Comparison of ENCODE assay signal across 13 mouse cellular contexts in the genomic region with DNA sequence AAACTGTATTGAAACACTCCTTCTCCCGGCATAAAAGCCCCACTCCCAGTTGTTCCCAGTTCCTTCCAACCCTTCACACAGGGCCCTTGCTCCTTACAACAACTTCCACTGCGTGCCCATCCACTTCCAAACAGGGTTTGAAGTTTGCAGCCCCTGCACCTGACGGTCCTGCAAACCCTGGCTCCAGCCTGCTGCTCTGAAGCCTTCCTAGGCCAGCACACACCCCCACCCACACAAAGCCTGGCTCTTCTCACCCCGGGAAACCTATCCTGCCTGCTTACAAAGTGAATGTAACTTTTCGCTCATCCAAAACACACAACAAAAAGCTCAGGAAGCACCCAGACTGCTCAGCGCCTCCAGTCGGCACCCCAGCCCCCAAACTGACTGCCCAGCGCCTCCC. TPM values are rescaled to one million over a fixed set of nuclear protein-coding genes. Genes with fewer than 3 reads are reported as not detected.
DNase-seq lines count a peak whose midpoint lies in the region; ATAC-seq and TF ChIP-seq lines count a peak whose summit lies in the region.
"Had no signal": no experiment of that assay in that cellular context is flagged by ENCODE, and none has a peak within 500 bp of the region (broad histone marks: within the 10 kb centered on the region; RNA-seq: fewer than 3 reads in every experiment).

No protein-coding gene starts in this region.

- H3K4me3 ChIP-seq in hindbrain, embryonic 10.5 days, result peak overlapping the region; percentile 21; the same call in 1 of the 2 replicates
- no peak overlapping the region for H3K4me3 ChIP-seq in hindbrain, embryonic 14.5 days (replicated peaks; ENCODE audit: low read length)
- no peak overlapping the region for H3K4me3 ChIP-seq in midbrain, embryonic 11.5 days (ENCODE audit: low read depth, low read length)
- no peak overlapping the region for H3K4me3 ChIP-seq in midbrain, embryonic 14.5 days (replicated peaks; ENCODE audit: low read depth, low read length)
- H3K4me3 ChIP-seq in embryonic facial prominence, embryonic 15.5 days (replicated peaks), result no peak overlapping the region
- H3K4me3 ChIP-seq in olfactory bulb, adult 2 months (ENCODE audit: insufficient read depth, low read depth, low read length), result peak overlapping the region; percentile 8
- H3K4me3 ChIP-seq: erythroblast, embryonic 14.5 days; heart, embryonic 13.5 days had no signal

- peak; percentile 18 for DNase-seq in hindbrain, embryonic 10.5 days (ENCODE audit: low spot score)
- no peak for DNase-seq in hindbrain, embryonic 14.5 days (ENCODE audit: low spot score)
- DNase-seq in midbrain, embryonic 11.5 days (ENCODE audit: low spot score, missing footprints), result peak; percentile 90
- no peak for DNase-seq in midbrain, embryonic 14.5 days
- DNase-seq: adrenal gland, postnatal 36 days; cerebellum, adult 8-10 months; kidney, postnatal 10 days had no signal

- no peak for TF ChIP-seq POLR2A in olfactory bulb, adult 2 months (IDR thresholded peaks at IDR 0.05; ENCODE audit: insufficient read depth, low read depth, low read length)

- TF ChIP-seq CTCF in olfactory bulb, adult 2 months (IDR thresholded peaks at IDR 0.05; ENCODE audit: insufficient read depth, low read depth, low read length), result no peak

- ATAC-seq in hindbrain, embryonic 14.5 days (ENCODE audit: low FRiP score), result no peak
- ATAC-seq in midbrain, embryonic 11.5 days (ENCODE audit: low FRiP score), result no peak
- no peak for ATAC-seq in midbrain, embryonic 14.5 days (ENCODE audit: low FRiP score, low TSS enrichment)
- no peak for ATAC-seq in embryonic facial prominence, embryonic 15.5 days (ENCODE audit: insufficient number of reproducible peaks, low FRiP score, low TSS enrichment, low read depth)
- ATAC-seq in erythroid progenitor cell, adult 5-6 weeks (replicated peaks; ENCODE audit: low FRiP score, poor library complexity, severe bottlenecking), result no peak

- H3K4me1 ChIP-seq in hindbrain, embryonic 10.5 days (replicated peaks), result peaks cover 36% of the 10 kb centered on the region
- H3K4me1 ChIP-seq in hindbrain, embryonic 14.5 days (replicated peaks; ENCODE audit: control insufficient read depth, insufficient read depth, low read length), result peaks cover 14% of the 10 kb centered on the region
- peaks cover 12% of the 10 kb centered on the region for H3K4me1 ChIP-seq in midbrain, embryonic 11.5 days (ENCODE audit: control insufficient read depth, insufficient read depth, low read length)
- H3K4me1 ChIP-seq in midbrain, embryonic 14.5 days (ENCODE audit: control insufficient read depth, insufficient read depth, low read length), result peaks cover 19% of the 10 kb centered on the region
- peaks cover 21% of the 10 kb centered on the region for H3K4me1 ChIP-seq in embryonic facial prominence, embryonic 15.5 days
- H3K4me1 ChIP-seq in olfactory bulb, adult 2 months (ENCODE audit: control insufficient read depth, insufficient read depth, low read length), result peaks cover 11% of the 10 kb centered on the region

- H3K36me3 ChIP-seq in hindbrain, embryonic 10.5 days, result no peaks in the 10 kb centered on the region
- no peaks in the 10 kb centered on the region for H3K36me3 ChIP-seq in hindbrain, embryonic 14.5 days (replicated peaks; ENCODE audit: control insufficient read depth, insufficient read depth)
- no peaks in the 10 kb centered on the region for H3K36me3 ChIP-seq in midbrain, embryonic 11.5 days (ENCODE audit: control insufficient read depth, insufficient read depth, low read length)
- H3K36me3 ChIP-seq in midbrain, embryonic 14.5 days (ENCODE audit: control insufficient read depth, insufficient read depth, low read length), result no peaks in the 10 kb centered on the region
- no peaks in the 10 kb centered on the region for H3K36me3 ChIP-seq in embryonic facial prominence, embryonic 15.5 days
- H3K36me3 ChIP-seq: heart, embryonic 13.5 days had no signal

- H3K27me3 ChIP-seq in hindbrain, embryonic 10.5 days (ENCODE audit: insufficient read depth, poor library complexity, severe bottlenecking), result peaks cover 72% of the 10 kb centered on the region
- peaks cover 62% of the 10 kb centered on the region for H3K27me3 ChIP-seq in hindbrain, embryonic 14.5 days (ENCODE audit: control insufficient read depth, insufficient read depth, low read length)
- peaks cover 55% of the 10 kb centered on the region for H3K27me3 ChIP-seq in midbrain, embryonic 11.5 days (ENCODE audit: control insufficient read depth, insufficient read depth, low read length)
- H3K27me3 ChIP-seq in midbrain, embryonic 14.5 days (ENCODE audit: control insufficient read depth, insufficient read depth, low read length), result peaks cover 63% of the 10 kb centered on the region
- peaks cover 35% of the 10 kb centered on the region for H3K27me3 ChIP-seq in embryonic facial prominence, embryonic 15.5 days

- no peak overlapping the region for H3K4me2 ChIP-seq in hindbrain, embryonic 14.5 days (replicated peaks)
- no peak overlapping the region for H3K4me2 ChIP-seq in midbrain, embryonic 11.5 days
- no peak overlapping the region for H3K4me2 ChIP-seq in midbrain, embryonic 14.5 days (ENCODE audit: low read length)
- 0 out of 2 replicates have a peak overlapping the region, but pooled peaks have one; percentile 17 for H3K4me2 ChIP-seq in embryonic facial prominence, embryonic 15.5 days (replicated peaks)
- H3K4me2 ChIP-seq: heart, embryonic 13.5 days had no signal

- 3% methylated on average over 8 of the region's 8 CpGs for WGBS in hindbrain, embryonic 10.5 days
- 8% methylated on average over 8 of the region's 8 CpGs for WGBS in hindbrain, embryonic 14.5 days
- 6% methylated on average over 8 of the region's 8 CpGs for WGBS in midbrain, embryonic 11.5 days
- 7% methylated on average over 8 of the region's 8 CpGs for WGBS in midbrain, embryonic 14.5 days
- 11% methylated on average over 8 of the region's 8 CpGs for WGBS in embryonic facial prominence, embryonic 15.5 days
- 31% methylated on average over 8 of the region's 8 CpGs for WGBS in olfactory bulb, adult 2 months

- no peaks in the 10 kb centered on the region for H3K9me3 ChIP-seq in hindbrain, embryonic 10.5 days
- H3K9me3 ChIP-seq in hindbrain, embryonic 14.5 days (ENCODE audit: control insufficient read depth, low read length), result no peaks in the 10 kb centered on the region
- H3K9me3 ChIP-seq in midbrain, embryonic 11.5 days (ENCODE audit: control insufficient read depth, low read length), result no peaks in the 10 kb centered on the region
- H3K9me3 ChIP-seq in midbrain, embryonic 14.5 days (ENCODE audit: control insufficient read depth, low read length), result no peaks in the 10 kb centered on the region
- no peaks in the 10 kb centered on the region for H3K9me3 ChIP-seq in embryonic facial prominence, embryonic 15.5 days (replicated peaks)

- no peak overlapping the region for H3K27ac ChIP-seq in hindbrain, embryonic 10.5 days
- no peak overlapping the region for H3K27ac ChIP-seq in hindbrain, embryonic 14.5 days
- no peak overlapping the region for H3K27ac ChIP-seq in midbrain, embryonic 11.5 days (ENCODE audit: low read depth, low read length)
- H3K27ac ChIP-seq in midbrain, embryonic 14.5 days (replicated peaks; ENCODE audit: low read depth, low read length), result no peak overlapping the region
- H3K27ac ChIP-seq in embryonic facial prominence, embryonic 15.5 days (replicated peaks), result no peak overlapping the region
- no peak overlapping the region for H3K27ac ChIP-seq in olfactory bulb, adult 2 months (ENCODE audit: insufficient read depth, low read depth, low read length)
- H3K27ac ChIP-seq: heart, embryonic 13.5 days; liver, embryonic 14.5 days had no signal

- H3K9ac ChIP-seq in hindbrain, embryonic 14.5 days, result no peak overlapping the region
- no peak overlapping the region for H3K9ac ChIP-seq in midbrain, embryonic 11.5 days (ENCODE audit: low read length)
- no peak overlapping the region for H3K9ac ChIP-seq in midbrain, embryonic 14.5 days (replicated peaks; ENCODE audit: low read length)
- no peak overlapping the region for H3K9ac ChIP-seq in embryonic facial prominence, embryonic 15.5 days
- H3K9ac ChIP-seq: heart, embryonic 13.5 days; liver, embryonic 14.5 days had no signal

RNA-seq across cellular contexts. Expression of a gene that starts 37.1 kb away (rescaled TPM):
- polyA plus RNA-seq in hindbrain, embryonic 10.5 days (2016; fragmentation: Nextera tagmentation; extraction: Ambion mirVana), result 18.4 and 23.2 TPM in 2 replicates
- 39.9 and 46.5 TPM in 2 replicates for polyA plus RNA-seq in hindbrain, embryonic 14.5 days (2014; fragmentation: Nextera tagmentation; extraction: Ambion mirVana)
- 30.3 and 34.3 TPM in 2 replicates for polyA plus RNA-seq in midbrain, embryonic 11.5 days (2014; fragmentation: Nextera tagmentation; extraction: Ambion mirVana)
- 53.2 and 53.9 TPM in 2 replicates for polyA plus RNA-seq in midbrain, embryonic 14.5 days (2014; fragmentation: Nextera tagmentation; extraction: Ambion mirVana)
- 18.9 and 20.4 TPM in 2 replicates for polyA plus RNA-seq in embryonic facial prominence, embryonic 15.5 days (2015; fragmentation: Nextera tagmentation; extraction: Ambion mirVana)
- 219 and 288 TPM in 2 replicates for polyA plus RNA-seq in olfactory bulb, adult 2 months (2012; ENCODE audit: insufficient read depth, insufficient read length, low replicate concordance, missing spikeins)
- not detected in 2 replicates for total RNA-seq in erythroid progenitor cell, adult 5-6 weeks (2015; ENCODE audit: low replicate concordance)
- not detected in 2 replicates for total RNA-seq in erythroid progenitor cell, adult 5-6 weeks (2017; ENCODE audit: low replicate concordance)

Comparison
In these comparisons a context has a peak if more than half of its experiments do, and no peak if none do; other contexts are left out.
1. DNase-seq: peak in hindbrain, embryonic 10.5 days (single experiment) and midbrain, embryonic 11.5 days (single experiment); none in hindbrain, embryonic 14.5 days (single experiment) and midbrain, embryonic 14.5 days (single experiment).
2. H3K4me3 ChIP-seq: peak in hindbrain, embryonic 10.5 days (single experiment) and olfactory bulb, adult 2 months (single experiment); none in hindbrain, embryonic 14.5 days (single experiment), midbrain, embryonic 11.5 days (single experiment), midbrain, embryonic 14.5 days (single experiment) and embryonic facial prominence, embryonic 15.5 days (single experiment).